Mouse (Mus musculus): ENCODE measurements around the gene Chrna1.

Chrna1 gene

DNA sequence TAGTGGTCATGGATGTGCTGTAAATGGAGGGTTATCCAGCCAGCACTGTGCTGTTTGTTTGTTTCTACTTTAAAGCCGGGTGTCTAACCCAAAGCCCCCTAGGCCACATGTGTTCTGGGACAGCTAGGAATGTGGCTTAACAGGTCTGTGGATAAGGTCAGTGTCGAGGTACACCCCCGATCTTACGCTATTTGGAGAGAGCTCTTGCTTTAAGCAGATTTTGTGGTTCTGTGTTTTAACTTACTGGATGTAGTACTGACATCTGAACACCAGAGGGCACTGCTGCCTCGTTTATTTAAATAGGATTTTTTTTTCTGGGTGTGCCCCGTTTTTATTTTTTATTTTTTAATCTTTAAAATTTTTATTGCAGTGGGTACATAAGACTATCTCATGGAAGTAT, 29.4 kb downstream of the Chrna1 start:
- DNase-seq, result peak; percentile 76

DNA sequence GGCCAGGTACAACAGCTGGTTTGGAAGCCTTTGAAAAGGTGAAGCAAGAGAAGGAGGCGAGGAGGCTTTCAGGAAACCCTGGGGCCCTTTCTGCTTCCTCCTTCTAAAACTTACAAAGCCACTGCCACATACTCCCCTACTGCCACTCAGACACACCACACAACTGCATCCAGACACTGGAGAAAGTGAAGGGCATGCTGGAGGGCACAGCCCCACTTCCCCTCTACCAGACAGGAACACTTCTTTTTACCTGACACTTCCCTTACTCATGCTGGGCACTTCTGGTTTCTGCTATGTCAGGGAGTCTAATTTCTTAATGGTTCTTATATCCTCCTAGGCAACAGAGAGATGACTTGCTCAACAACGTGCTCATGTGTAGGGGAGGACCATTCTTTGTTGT, 31.6 kb downstream of the Chrna1 start:
- no peak for DNase-seq

DNA sequence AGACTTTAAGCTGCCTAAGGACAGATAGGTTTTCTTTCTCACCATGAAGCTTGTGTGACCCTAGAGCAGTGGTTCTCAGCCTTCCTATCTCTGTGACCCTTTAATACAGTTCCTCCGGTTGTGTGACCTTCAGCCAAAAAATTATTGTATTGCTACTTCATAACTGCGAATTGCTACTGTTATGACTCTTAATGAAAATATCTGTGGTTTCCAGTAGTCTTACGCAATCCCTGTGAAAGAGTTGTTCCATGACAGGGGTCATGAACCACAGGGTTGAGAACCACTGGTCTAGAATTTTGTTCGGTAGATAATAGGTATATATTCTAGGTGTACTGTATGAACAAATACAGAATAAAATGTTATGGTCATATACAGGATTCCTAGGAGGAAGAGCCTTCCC, 32.9 kb downstream of the Chrna1 start:
- no peak for DNase-seq

DNA sequence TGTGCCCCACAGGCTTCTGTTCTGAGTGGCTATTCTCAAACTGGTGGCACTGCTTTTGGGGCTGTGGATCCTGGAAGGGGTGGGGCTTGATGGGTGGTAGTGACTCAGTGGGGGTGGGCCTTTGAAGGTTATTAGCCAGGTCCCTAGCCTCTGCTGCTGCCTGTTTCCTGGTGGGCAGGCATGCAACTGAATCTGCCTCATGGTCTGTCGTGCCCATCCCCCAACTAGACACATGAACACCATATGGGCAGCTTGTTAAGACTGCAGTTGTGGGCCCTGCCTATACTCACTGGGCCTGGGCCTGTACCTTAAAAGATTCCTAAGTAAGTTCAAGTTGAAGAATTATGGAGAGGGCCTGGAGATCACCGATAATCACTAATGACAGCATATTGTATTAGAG, 34.6 kb downstream of the Chrna1 start:
- DNase-seq, result peak; percentile 79

DNA sequence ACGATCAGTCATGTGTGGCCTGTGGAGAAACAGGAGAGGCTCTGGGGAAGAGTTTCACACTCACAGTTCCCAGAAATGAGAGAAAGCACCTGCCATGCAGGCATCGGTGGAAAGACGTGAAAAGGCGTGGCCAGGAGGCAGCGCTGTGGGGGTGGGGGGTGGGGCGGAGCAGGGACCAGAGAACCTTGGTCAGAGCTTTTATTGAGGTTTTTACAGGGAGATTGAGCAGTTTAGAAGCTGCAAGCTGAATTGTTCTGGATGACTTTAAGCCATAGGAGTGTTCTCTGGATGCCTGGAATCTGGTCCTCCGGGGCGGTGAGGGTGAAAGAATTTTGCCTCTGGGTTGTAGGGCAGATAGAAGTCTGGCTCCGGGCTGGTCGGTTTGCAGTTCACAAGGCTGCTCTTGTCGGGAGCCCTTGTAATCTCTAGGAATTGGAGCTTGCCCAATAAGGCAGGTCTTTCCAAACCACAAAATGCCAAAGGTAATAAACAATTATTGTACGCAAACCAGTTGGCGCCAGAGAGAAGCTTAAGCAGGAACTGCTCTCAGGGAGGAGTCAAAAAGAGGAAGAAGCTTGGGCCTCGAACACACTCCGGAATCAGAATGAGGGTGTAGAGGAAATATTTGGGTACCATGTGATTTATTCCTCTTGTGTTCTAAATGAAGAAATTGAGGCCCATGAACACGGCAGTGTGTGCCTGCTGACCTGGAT, 39.5 kb downstream of the Chrna1 start:
- no peak for DNase-seq

DNA sequence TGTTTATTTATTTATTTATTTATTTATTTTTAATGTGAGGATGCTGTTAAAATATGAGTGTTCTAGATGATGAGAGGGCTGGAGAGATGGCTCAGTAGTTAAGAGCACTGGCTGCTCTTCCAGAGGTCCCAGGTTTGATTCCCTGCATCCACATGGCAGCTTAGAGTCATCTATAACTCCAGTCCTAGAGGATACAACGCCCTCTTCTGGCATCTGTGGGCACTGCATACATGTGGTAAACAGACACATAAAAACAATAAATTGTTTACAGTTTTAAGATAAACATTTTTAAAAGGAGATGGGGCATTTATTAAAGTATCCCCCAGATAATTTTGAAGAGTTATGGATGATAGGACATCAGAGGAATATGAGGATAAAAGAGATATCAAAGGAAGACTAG, 40.4 kb downstream of the Chrna1 start:
- no peak for DNase-seq

DNA sequence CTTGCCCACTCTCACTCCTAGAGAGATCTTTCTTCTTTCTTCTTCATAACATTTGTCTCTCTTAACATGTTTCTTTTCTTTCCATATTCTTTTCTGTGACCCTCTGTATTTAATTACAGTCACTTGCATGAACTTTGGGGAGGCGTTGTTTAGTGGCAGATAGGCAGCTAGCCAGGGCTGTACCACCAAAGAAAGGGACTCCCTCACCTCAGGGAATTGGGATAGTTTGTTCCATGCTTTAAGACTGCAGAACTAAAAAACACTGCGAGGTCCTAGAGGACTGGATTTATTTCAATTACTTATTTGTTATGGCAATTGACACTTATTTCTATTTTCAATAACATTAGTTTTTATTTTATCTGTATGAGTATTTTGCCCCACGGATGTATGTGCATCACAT, 41.0 kb downstream of the Chrna1 start:
- no peak for DNase-seq

DNA sequence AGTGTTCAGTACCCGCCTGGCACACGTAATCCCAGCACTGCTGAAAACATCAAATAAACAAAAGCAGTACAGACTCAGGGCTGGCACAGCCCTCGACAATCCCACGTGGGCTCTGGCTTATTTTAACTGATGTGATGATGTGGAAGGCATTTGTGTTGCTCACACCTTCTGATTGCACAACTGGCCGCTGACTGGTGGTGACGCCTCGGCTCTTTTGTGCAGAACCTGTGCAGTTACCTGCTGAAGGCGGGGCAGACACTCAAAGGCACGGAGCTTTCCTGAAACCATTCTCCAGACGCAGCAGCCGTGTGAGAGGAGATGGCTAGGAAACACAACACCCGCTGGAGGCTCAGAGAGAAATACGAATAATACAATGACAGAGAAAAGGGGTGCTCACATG, 41.5 kb downstream of the Chrna1 start:
- DNase-seq, result no peak

DNA sequence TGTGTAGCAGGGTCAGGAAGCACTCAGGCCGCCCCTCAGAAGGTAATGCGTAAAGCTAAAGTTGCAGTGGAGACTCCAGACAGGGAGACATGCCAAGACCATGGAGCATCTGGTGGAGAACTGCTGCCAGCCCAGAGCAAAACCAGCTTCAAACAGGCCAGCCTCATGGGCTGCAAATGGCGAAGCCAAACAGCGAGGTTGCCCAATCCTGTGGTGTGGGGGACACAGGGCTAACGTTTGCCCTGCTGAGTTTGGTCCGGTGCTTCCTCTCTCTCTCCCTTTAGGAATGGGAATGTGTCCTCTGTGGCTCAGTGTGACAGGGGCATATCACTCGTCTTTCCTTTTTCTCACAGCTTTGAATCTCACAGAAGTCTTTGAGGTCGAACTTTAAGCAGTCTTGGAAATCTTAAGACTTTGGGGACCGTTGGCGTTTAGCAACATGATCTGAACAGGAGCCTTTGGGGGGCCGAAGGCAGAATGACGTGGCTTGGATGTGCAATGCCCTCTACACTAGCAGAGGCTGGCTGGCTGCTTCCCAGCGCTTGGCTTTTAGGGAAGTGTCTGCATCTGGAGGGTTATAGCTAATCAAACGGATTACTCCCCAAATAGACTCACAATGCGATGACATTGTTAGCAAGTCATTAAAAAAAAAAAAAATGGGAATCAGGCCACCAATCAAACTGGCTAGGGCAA, 43.9 kb downstream of the Chrna1 start:
- no peak for DNase-seq

DNA sequence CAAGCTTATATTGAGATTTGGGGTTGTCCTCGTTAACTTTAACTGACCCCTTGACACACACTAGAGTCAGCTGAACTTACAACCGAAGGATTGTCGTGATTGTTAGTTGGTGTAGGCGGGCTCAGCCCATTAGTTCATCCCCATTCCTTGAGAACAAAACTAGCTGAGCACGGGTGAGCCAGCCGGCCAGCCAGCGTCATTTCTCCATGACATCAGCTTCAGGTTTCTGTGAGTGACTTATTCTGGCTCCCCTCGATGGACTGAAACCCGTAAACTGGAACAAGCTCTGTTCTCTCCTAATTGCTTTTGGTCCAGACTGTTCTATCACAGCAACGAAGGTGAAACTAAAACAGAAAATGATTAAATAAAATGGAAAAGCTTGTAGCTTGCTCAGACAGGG, 45.4 kb downstream of the Chrna1 start:
- no peak for DNase-seq

DNA sequence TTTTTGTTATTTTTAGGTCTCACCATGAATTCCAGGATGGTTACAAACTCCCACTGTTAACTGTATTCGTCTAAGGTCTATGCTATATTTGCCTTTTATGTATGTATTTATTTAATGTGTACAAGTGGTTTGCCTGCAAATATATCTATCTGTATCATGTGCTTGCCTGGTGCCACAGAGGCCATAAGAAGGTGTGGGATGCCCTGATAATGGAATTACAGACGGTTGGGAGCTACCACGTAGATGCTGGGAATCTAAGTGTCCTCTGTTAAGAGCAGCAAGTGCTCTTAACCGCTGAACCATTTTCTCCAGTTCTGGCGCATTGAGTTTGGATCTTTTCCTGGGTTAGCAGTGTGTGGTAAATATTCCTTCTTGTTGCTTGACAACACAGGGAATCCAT, 49.7 kb downstream of the Chrna1 start:
- no peak for DNase-seq

DNA sequence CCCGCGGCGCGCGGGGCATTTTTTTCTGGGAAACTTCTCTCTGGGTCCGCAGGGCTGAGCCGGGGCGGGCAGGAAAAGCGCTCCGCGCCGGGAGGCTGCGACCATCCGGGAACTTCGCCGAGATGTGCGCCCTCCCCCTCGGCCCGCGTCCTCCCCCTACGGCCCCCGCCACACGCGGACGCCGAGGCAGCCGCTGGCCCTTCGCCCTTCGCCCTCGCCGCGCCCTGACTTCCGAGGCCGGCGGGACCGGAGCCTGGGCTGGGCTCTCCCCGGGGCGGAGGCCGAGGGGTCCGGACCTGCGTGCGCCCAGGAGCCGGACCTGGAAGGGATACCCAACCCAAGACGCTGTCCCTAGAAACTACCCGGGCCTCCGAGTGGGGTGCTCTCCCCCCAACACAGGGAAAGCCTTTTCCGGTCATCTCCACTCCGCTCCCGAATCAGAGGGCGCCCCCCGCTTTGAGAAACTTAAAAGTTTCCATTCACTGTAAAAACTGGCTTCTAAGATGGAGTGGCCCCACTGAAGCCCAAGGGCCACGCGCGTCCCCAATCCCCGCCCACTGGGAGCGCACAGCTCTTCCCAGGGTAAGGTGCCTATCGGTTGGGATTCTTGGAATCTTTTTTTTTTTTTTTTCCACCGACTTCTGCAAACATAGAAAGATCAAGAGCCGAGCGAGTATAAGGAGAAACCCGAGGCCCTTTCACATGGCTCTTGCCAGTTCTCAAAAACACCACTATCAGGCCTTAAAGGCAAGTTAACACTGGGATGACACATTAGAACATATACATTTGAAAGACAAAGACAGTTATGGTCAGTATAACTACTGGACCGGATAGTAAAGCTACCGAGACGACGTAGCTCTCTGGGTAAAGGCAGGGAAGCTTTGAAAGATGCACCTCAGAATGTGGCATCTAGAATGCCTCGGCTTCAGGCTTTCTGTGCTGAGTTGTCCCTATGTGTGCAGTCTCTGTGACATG, 50.5 kb downstream of the Chrna1 start, which contains the start of gene Wipf1:
Wipf1 (minus strand) TSS at position 379 of the 975 bp plus-strand sequence.
- DNase-seq, result peak; percentile 90

DNA sequence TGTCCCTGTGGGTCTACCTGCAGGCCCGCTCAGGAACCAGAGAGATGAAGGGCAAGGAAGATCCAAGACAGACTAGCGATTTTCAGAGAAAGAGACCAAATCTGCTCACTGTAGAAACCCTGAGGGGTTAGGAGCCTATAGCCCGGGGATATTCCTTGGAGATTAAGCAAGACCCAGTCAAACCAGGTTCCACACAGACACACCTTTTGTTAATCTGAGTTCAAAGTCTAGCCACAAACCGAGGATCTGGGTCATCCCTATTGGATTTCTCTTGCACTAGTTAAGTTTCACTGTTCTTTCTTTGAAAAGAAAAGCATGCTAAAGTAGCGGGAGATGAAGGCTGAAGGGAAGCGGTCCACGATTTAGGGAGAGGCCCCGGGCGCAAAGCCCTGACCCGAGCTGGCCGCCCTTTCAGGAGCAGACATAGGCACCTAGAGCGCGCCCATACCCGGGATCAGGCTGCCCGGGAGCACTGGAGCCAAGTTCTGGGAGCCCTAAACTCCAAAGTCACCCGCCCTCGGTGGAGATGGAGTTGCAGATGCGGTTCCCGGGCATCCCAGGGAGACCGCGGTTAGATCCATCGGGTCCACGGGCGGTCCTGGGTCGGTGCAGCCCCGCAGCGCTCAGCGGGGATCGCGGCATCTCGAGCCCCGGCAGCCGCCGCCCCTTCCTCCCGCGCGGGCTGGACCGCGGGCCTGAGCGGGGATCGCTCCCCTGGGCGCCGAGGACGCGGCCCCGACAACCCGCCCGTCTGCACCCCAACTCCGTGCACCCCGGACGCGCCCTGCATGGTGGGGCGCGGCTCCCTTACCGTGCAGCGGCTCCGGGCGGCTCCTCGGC, 51.4 kb downstream of the Chrna1 start:
- DNase-seq, result peak; percentile 66

DNA sequence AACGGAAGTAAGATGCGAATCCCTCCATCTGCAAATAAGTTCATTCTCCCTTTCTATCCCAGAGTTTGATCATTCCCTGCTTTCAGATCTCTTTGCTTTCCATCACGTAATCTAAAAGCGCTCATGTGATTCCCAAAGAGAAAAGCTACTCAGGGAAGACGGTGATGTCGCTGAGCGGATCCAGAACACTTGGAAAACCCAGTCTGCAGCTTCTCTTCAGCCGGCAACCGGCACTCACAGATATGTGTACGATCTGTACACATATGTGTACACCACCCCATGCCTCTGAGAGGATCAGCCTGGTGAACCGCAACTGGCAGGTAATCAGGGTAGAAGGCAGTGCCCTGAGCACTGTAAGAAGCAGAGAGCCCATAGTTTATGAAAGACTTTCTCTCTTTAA, 52.2 kb downstream of the Chrna1 start:
- DNase-seq, result no peak

DNA sequence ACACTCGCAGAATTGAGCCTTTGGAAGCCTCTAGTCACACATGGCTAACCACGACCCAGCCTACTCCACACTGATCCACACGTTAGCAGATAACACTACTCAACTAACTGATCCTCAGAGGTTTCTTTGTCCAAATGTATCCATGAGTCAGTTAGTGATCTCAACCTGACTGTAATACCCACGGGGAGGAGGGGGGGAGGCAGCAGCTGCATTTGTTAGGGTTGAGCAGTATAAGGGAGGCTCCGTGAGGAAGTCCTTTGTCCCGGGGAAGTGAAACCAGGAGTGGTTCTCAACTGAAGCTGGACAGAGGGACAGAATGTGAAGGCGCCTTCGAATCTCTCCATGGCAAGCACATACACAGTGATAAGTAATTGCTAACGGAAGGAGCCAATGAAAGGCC, 53.4 kb downstream of the Chrna1 start:
- no peak for DNase-seq

DNA sequence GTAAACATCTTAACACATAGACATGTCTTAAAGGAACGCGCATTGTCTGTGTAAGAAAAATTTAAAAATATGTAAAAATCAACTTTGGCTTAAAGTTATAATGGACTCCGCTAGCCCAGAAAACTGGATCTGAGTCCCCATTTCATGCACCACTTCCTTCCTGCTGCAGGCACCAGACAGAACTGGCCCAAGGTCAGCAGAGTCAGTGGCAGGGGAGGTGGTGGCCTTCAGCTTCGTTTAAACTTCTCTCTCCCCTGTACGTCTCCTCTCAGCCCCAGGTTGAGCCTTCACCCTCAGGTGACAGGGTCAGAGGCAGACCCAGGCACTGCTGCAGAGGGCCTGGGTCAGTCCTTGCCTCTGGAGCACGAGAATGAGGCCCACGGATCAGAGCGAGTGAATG, 57.2 kb downstream of the Chrna1 start:
- DNase-seq, result no peak

DNA sequence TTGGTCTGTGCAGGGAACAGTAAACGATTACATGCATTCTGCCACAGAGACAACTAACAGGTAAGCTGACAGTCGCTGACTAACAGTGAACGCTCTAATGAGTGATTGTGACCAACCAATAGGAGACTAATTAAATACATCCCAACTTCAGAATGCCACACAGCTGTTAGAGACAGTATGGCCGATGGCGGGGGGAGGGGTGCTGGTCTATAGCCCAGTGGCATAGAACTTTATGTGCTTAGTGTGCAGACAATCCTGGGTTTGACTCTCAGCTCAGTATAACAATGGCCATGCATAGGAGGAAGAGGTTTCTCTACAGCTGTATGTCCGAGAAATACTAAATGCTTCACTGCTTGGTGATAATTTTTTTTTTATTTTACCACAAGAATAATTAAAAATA, 57.8 kb downstream of the Chrna1 start:
- DNase-seq, result no peak

DNA sequence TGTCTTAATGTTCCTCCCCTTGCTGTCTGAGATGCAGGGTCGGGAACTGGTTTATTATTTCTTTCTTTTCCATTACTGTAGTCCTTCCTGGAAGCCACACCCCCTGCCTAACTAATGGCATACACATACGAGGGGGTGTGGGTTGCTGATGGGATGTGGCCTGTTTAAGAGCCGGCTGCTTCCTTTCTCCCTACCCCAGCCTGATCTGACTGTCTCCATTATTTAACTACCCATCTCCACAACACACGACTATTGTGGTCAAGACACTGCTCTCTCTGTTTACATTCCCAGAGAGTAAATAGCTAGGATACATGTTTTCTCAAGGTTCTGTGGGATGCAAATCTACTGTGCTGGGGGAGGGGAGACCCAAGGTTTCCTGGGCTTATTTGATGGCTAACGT, 58.4 kb downstream of the Chrna1 start:
- DNase-seq, result peak; percentile 58

DNA sequence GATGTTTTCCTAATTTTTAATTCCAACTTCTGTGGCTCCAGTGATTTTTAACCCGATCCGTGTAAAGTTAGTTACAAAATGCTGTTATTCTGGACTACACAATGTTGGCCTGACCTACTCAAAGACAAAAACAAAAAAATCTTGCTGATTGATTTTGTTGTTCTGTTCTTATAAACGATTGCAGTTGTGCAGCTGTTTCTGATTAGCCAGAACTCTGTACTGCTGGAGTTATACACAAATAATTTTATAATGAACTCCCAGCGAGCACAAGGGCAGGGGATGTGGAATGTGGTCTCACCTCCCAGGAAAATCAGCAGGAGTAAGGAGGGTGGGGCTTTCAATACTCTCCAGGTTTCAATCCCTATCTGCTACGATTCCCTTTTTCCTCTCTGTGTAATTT, 61.2 kb downstream of the Chrna1 start:
- DNase-seq, result no peak

DNA sequence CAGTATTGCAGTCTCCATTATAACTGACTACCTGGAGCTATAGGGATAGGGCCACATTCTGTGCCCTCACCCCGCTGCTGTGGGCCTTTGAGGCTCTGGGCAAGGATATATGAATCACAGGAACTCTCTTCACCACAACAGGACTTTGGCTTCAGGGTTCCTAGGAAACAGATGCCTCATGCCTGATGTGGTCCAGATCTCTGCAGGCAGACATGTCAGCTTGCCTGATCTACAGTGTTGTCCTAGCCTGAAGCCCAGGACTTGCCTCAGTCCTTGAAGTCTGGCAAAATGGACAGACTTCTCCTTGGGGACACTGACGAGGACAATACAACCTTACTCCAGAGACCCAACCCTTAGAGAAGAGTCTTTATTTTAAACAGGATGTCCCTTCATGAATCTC, 61.8 kb downstream of the Chrna1 start:
- no peak for DNase-seq

DNA sequence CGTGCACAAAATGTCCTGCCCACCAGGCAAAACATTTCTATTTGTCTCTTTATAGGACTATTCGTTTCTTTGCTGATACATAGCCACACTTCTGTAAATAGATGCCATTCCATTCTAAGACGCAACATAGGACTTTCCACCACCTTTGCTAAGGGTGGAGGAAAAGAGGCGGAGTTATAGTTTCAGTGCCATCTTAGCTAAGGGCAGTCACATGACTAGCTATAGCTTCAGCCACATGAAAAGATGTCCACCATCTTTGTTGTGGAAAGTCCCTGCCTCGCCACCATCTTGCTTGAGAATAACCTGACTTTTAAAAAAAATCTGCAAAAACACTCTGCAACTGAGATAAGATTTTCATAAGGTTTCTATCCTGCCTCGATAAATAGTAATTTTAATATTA, 66.0 kb downstream of the Chrna1 start:
- DNase-seq, result no peak
